Mouse (Mus musculus) G1E-ER4 (cell line): ENCODE data around the gene Ints5. TPM values are rescaled to one million over a fixed set of nuclear protein-coding genes. Genes with fewer than 3 reads are reported as not detected.

Source experiments
- GATA1 ChIP-seq: IDR thresholded peaks from one replicate; pipeline ENCODE4 v1.8.0; 2012; ENCODE audit warnings: low read length, inconsistent platforms
- polyA plus RNA-seq: library from polyadenylated mRNA; stranded (reverse); fragments of >175 nt; gene quantifications from 2 replicates; pipeline ENCODE4 v1.2.3, GENCODE M21; 2012

Ints5 gene
- polyA plus RNA-seq, 1 experiment: 50.3 TPM

DNA sequence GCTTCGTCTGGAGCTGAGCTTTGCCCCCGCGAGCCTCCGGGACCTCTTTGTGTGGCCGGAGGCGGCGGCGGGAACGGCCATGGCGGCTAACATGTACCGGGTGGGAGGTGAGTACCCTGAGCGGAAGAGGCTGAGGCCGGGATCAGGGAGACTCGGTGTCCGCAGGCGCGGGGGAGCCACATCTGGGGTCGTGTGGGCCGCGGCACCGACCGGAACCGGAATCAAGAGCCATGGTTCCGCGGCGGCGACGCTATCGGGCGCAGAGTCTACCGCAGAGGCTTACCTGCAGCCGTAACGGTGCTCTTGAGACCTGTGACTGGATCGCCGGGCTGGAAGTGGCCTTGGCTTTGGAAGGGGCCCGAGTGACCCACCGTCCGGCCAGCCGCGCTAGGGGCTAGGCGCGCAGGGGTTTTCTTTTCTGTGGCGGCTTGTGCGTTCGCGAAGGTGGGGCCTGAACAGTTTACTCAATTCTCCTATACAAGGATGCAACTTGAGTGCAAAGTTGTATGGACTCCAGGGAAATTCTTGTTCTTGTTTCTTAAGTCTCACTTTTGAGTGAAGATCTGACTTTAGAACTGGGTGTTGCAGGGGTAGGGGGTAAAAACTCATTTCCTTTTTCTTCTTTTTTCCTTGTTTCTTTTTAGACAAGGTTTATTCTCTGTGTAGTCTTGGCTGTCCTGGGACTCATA is 49.6 kb downstream of the Ints5 start:
- no peak for TF ChIP-seq GATA1

GRCm38 (mm10) chr19:8943047-8943446 is 50.2 kb downstream of the Ints5 start:
- no peak for TF ChIP-seq GATA1

- no peak for TF ChIP-seq GATA1
Observed at GRCm38 (mm10) chr19:8944062-8944461, 51.3 kb downstream of the Ints5 start.

DNA sequence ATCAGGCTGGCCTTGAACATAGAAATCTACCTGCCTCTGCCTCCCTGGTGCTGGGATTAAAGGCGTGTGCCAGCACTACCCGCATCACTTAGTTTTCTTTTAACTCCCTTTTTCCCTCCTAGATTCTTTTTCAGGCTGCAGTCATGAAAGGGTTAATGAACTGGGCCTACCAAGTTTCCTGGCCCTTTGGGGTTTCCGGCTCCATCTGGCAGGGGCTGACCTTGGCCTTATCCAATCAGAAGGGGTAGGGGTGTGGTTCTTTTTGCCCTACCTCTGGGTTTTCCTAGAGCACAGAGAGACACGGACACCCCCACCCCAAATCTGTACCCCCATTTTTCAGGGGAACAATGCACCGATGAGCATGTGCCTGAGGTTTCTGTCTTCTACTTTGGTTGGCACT is 51.9 kb downstream of the Ints5 start:
- TF ChIP-seq GATA1: no peak

GRCm38 (mm10) chr19:8945251-8945650 is 52.4 kb downstream of the Ints5 start:
- no peak for TF ChIP-seq GATA1

GRCm38 (mm10) chr19:8946929-8947328 is 54.1 kb downstream of the Ints5 start:
- TF ChIP-seq GATA1: no peak

Other genes starting within 250 kb of the Ints5 start
- gene Chrm1, start 229.2 kb upstream of the Ints5 start, polyA plus RNA-seq: 0.02 and 0.12 TPM in 2 replicates
- gene Slc3a2, start 169.6 kb upstream of the Ints5 start, polyA plus RNA-seq: 180 and 242 TPM in 2 replicates
- gene Wdr74, start 157.2 kb upstream of the Ints5 start, polyA plus RNA-seq: 45.8 and 52.0 TPM in 2 replicates
- gene 1700092M07Rik, start 152.3 kb upstream of the Ints5 start, polyA plus RNA-seq: 1.8 and 2.1 TPM in 2 replicates
- gene Stx5a, start 151.6 kb upstream of the Ints5 start, polyA plus RNA-seq: 13.4 and 17.1 TPM in 2 replicates
- 23.2 and 29.3 TPM in 2 replicates for gene Nxf1, start 135.9 kb upstream of the Ints5 start, polyA plus RNA-seq
- gene Tmem223, start 122.0 kb upstream of the Ints5 start, polyA plus RNA-seq: 3.6 and 4.5 TPM in 2 replicates
- 50.4 and 51.8 TPM in 2 replicates for gene Tmem179b, start 118.5 kb upstream of the Ints5 start, polyA plus RNA-seq
- gene Taf6l, start 106.6 kb upstream of the Ints5 start, polyA plus RNA-seq: 42.9 and 51.9 TPM in 2 replicates
- 8.1 and 8.9 TPM in 2 replicates for gene Polr2g, start 94.4 kb upstream of the Ints5 start, polyA plus RNA-seq
- gene Zbtb3, start 90.5 kb upstream of the Ints5 start, polyA plus RNA-seq: 1.4 and 1.9 TPM in 2 replicates
- gene Ttc9c, start 73.7 kb upstream of the Ints5 start, polyA plus RNA-seq: 2.1 and 3.1 TPM in 2 replicates
- 100 and 147 TPM in 2 replicates for gene Hnrnpul2, start 73.0 kb upstream of the Ints5 start, polyA plus RNA-seq
- 110 and 157 TPM in 2 replicates for gene AC129217.1, start 63.2 kb upstream of the Ints5 start, polyA plus RNA-seq
- gene Bscl2, start 55.5 kb upstream of the Ints5 start, polyA plus RNA-seq: 9.4 and 10.6 TPM in 2 replicates
- not detected in 2 replicates for gene Gng3, start 53.8 kb upstream of the Ints5 start, polyA plus RNA-seq
- gene Lrrn4cl, start 42.2 kb upstream of the Ints5 start, polyA plus RNA-seq: not detected in 2 replicates
- gene Ubxn1, start 21.5 kb upstream of the Ints5 start, polyA plus RNA-seq: 262 and 324 TPM in 2 replicates
- 63.4 and 71.1 TPM in 2 replicates for gene Uqcc3, start 12.1 kb upstream of the Ints5 start, polyA plus RNA-seq
- gene Lbhd1, start 9.3 kb upstream of the Ints5 start, polyA plus RNA-seq: 0.46 and 0.48 TPM in 2 replicates
- gene Gm49403, start 9.1 kb upstream of the Ints5 start, polyA plus RNA-seq: not detected in 2 replicates
- 63.6 and 93.2 TPM in 2 replicates for gene 1810009A15Rik, start 4.2 kb upstream of the Ints5 start, polyA plus RNA-seq
- 12.7 and 33.2 TPM in 2 replicates for gene Gm49416, start 4.1 kb upstream of the Ints5 start, polyA plus RNA-seq
- 45.9 and 48.4 TPM in 2 replicates for gene Ganab, start 5.1 kb downstream of the Ints5 start, polyA plus RNA-seq
- 110 and 120 TPM in 2 replicates for gene B3gat3, start 27.4 kb downstream of the Ints5 start, polyA plus RNA-seq
- gene Rom1, start 36.4 kb downstream of the Ints5 start, polyA plus RNA-seq: 29.4 and 38.6 TPM in 2 replicates
- gene Eml3, start 36.5 kb downstream of the Ints5 start, polyA plus RNA-seq: 100 and 115 TPM in 2 replicates
- gene Mta2, start 48.9 kb downstream of the Ints5 start, polyA plus RNA-seq: 75.9 and 85.0 TPM in 2 replicates
- gene Tut1, start 60.8 kb downstream of the Ints5 start, polyA plus RNA-seq: 53.5 and 54.6 TPM in 2 replicates
- 60.0 and 221 TPM in 2 replicates for gene Eef1g, start 74.0 kb downstream of the Ints5 start, polyA plus RNA-seq
- gene Ahnak, start 96.3 kb downstream of the Ints5 start, polyA plus RNA-seq: 0.31 and 1.3 TPM in 2 replicates
- not detected in 2 replicates for gene Scgb1a1, start 195.0 kb downstream of the Ints5 start, polyA plus RNA-seq
- 63.9 and 66.8 TPM in 2 replicates for gene Asrgl1, start 242.6 kb downstream of the Ints5 start, polyA plus RNA-seq